Mouse (Mus musculus) MEL (cell line): Measurements from ENCODE around the gene Cdc20. TPM values are rescaled to one million over a fixed set of nuclear protein-coding genes. Genes with fewer than 3 reads are reported as not detected.

ENCODE experiments used
- DNase-seq: peaks from one replicate; pipeline ENCODE4 v3.0.0; 2011; ENCODE audit warnings: low read depth, low spot score
- H3K27ac ChIP-seq: 2 replicates; pipeline ENCODE4 v1.5.1; 2012; ENCODE audit warnings: low read depth, mild to moderate bottlenecking, control low read depth, low read length, moderate library complexity; ENCODE audit not compliant: control insufficient read depth
- H3K27me3 ChIP-seq, 2 experiments: fragments of 150-350 bp in 1 of 2; sonication (generic) in 1 of 2; 2 replicates each; pipeline ENCODE4 v1.6.1; 2012; ENCODE audit warnings: low read length in 2 of 2, mild to moderate bottlenecking in 2 of 2, improper control_type of control experiment in 1 of 2, moderate library complexity in 1 of 2; ENCODE audit not compliant: insufficient read depth in 2 of 2, control insufficient read depth in 1 of 2
- H3K36me3 ChIP-seq, 2 experiments: 2 replicates each; pipeline ENCODE4 v1.6.1; 2012 to 2014; ENCODE audit warnings: low read length in 2 of 2, improper control_type of control experiment in 1 of 2, inconsistent platforms in 1 of 2, mild to moderate bottlenecking in 1 of 2; ENCODE audit not compliant: insufficient read depth in 2 of 2, control insufficient read depth in 1 of 2
- H3K4me1 ChIP-seq, 2 experiments: fragments of 150-350 bp in 1 of 2; sonication (generic) in 1 of 2; 2 replicates each; pipeline ENCODE4 v1.6.1; 2012; ENCODE audit warnings: low read length in 2 of 2, improper control_type of control experiment in 1 of 2, mild to moderate bottlenecking in 1 of 2; ENCODE audit not compliant: insufficient read depth in 2 of 2, control insufficient read depth in 1 of 2
- H3K4me3 ChIP-seq, 2 experiments: fragments of 150-350 bp in 1 of 2; sonication (generic) in 1 of 2; 2 replicates each; pipeline ENCODE4 v1.5.1; 2012; ENCODE audit warnings: low read depth in 2 of 2, low read length in 2 of 2, mild to moderate bottlenecking in 2 of 2, moderate library complexity in 2 of 2, control low read depth in 1 of 2, improper control_type of control experiment in 1 of 2; ENCODE audit not compliant: control insufficient read depth in 1 of 2, insufficient read depth in 1 of 2
- H3K79me2 ChIP-seq: 2 replicates; pipeline ENCODE4 v1.6.1; 2012; ENCODE audit warnings: mild to moderate bottlenecking, low read length, moderate library complexity; ENCODE audit not compliant: control insufficient read depth, poor library complexity, insufficient read depth
- H3K9ac ChIP-seq: 2 replicates; pipeline ENCODE4 v1.6.1; 2012; ENCODE audit warnings: low read depth, mild to moderate bottlenecking, control low read depth, low read length, moderate library complexity; ENCODE audit not compliant: control insufficient read depth, poor library complexity, severe bottlenecking
- H3K9me3 ChIP-seq: fragments of 150-350 bp; sonication (generic); replicated peaks from 2 replicates; pipeline ENCODE4 v1.6.1; 2012; ENCODE audit warnings: mild to moderate bottlenecking, low read length, improper control_type of control experiment, moderate library complexity; ENCODE audit not compliant: insufficient read depth
- CHD2 ChIP-seq: IDR thresholded peaks from 2 replicates; pipeline ENCODE4 v1.6.1; 2011; ENCODE audit warnings: low read length, improper control_type of control experiment
- CTCF ChIP-seq, 3 experiments: IDR thresholded peaks in 2 of 3; conservative IDR thresholded peaks in 1 of 3; 2 replicates each; pipeline ENCODE4 v1.5.1; 2011 to 2012; ENCODE audit warnings: low read length in 3 of 3, low read depth in 2 of 3, mild to moderate bottlenecking in 2 of 3, improper control_type of control experiment in 1 of 3, inconsistent platforms in 1 of 3, mixed read lengths in 1 of 3, moderate library complexity in 1 of 3; ENCODE audit not compliant: control insufficient read depth in 1 of 3, insufficient read depth in 1 of 3, poor library complexity in 1 of 3, severe bottlenecking in 1 of 3
- ELF1 ChIP-seq: IDR thresholded peaks from 2 replicates; pipeline ENCODE4 v1.6.1; 2014; ENCODE audit warnings: low read depth, mild to moderate bottlenecking, inconsistent platforms, low read length, improper control_type of control experiment, moderate library complexity
- EP300 ChIP-seq, 2 experiments: IDR thresholded peaks; 2 replicates each; pipeline ENCODE4 v1.6.1; 2011; ENCODE audit warnings: improper control_type of control experiment in 2 of 2, low read length in 2 of 2, low read depth in 1 of 2, mild to moderate bottlenecking in 1 of 2
- GABPA ChIP-seq: IDR thresholded peaks from 2 replicates; pipeline ENCODE4 v1.6.1; 2012; ENCODE audit warnings: low read depth, mild to moderate bottlenecking, inconsistent platforms, low read length, improper control_type of control experiment, moderate library complexity
- JUND ChIP-seq: IDR thresholded peaks from 2 replicates; pipeline ENCODE4 v1.6.1; 2011; ENCODE audit warnings: low read depth, mild to moderate bottlenecking, improper control_type of control experiment, low read length
- KAT2A ChIP-seq: conservative IDR thresholded peaks from 2 replicates; pipeline ENCODE4 v1.6.1; 2012; ENCODE audit warnings: low read depth, low read length, improper control_type of control experiment, inconsistent platforms
- MAZ ChIP-seq: IDR thresholded peaks from 2 replicates; pipeline ENCODE4 v1.6.1; 2012; ENCODE audit warnings: low read depth, mild to moderate bottlenecking, inconsistent platforms, low read length, improper control_type of control experiment
- MYC ChIP-seq: IDR thresholded peaks from 2 replicates; pipeline ENCODE4 v1.6.1; 2011; ENCODE audit warnings: low read depth, mild to moderate bottlenecking, low read length, improper control_type of control experiment, moderate library complexity
- NELFE ChIP-seq: IDR thresholded peaks from 2 replicates; pipeline ENCODE4 v1.6.1; 2011; ENCODE audit warnings: low read depth, low read length, improper control_type of control experiment
- NRF1 ChIP-seq: IDR thresholded peaks from 2 replicates; pipeline ENCODE4 v1.6.1; 2014; ENCODE audit warnings: low read depth, mild to moderate bottlenecking, inconsistent platforms, low read length, improper control_type of control experiment, moderate library complexity; ENCODE audit not compliant: poor library complexity, insufficient read depth, severe bottlenecking
- POLR2AphosphoS2 ChIP-seq: IDR thresholded peaks from 2 replicates; pipeline ENCODE4 v1.6.1; 2011; ENCODE audit warnings: low read length, improper control_type of control experiment
- POLR2AphosphoS5 ChIP-seq: IDR thresholded peaks from 2 replicates; pipeline ENCODE4 v1.6.1; 2012; ENCODE audit warnings: low read depth, borderline replicate concordance, mild to moderate bottlenecking, inconsistent platforms, low read length, moderate library complexity, mixed read lengths
- RAD21 ChIP-seq: IDR thresholded peaks from 2 replicates; pipeline ENCODE4 v1.6.1; 2011; ENCODE audit warnings: mild to moderate bottlenecking, low read depth, low read length, improper control_type of control experiment
- RCOR1 ChIP-seq: IDR thresholded peaks from 2 replicates; pipeline ENCODE4 v1.6.1; 2012; ENCODE audit warnings: low read depth, mild to moderate bottlenecking, inconsistent platforms, low read length, improper control_type of control experiment
- SMC3 ChIP-seq: IDR thresholded peaks from 2 replicates; pipeline ENCODE4 v1.6.1; 2011; ENCODE audit warnings: low read depth, low read length, improper control_type of control experiment
- TAL1 ChIP-seq: IDR thresholded peaks from 2 replicates; pipeline ENCODE4 v1.6.1; 2012; ENCODE audit warnings: mild to moderate bottlenecking, inconsistent platforms, low read length, moderate library complexity, mixed read lengths
- TBP ChIP-seq: IDR thresholded peaks from 2 replicates; pipeline ENCODE4 v1.8.0; 2011; ENCODE audit warnings: low read depth, low read length, improper control_type of control experiment
- USF1 ChIP-seq: IDR thresholded peaks from 2 replicates; pipeline ENCODE4 v1.6.1; 2014; ENCODE audit warnings: low read depth, mild to moderate bottlenecking, inconsistent platforms, low read length, improper control_type of control experiment, moderate library complexity
- ZC3H11A ChIP-seq: IDR thresholded peaks from 2 replicates; pipeline ENCODE4 v1.6.1; 2012; ENCODE audit warnings: low read depth, mild to moderate bottlenecking, inconsistent platforms, low read length, improper control_type of control experiment
- ZKSCAN1 ChIP-seq: IDR thresholded peaks from 2 replicates; pipeline ENCODE4 v1.6.1; 2012; ENCODE audit warnings: low read depth, mild to moderate bottlenecking, inconsistent platforms, low read length, improper control_type of control experiment, moderate library complexity
- ZMIZ1 ChIP-seq: IDR thresholded peaks from 2 replicates; pipeline ENCODE4 v1.6.1; 2012; ENCODE audit warnings: low read depth, mild to moderate bottlenecking, inconsistent platforms, low read length, improper control_type of control experiment, moderate library complexity
- ZNF384 ChIP-seq: IDR thresholded peaks from 2 replicates; pipeline ENCODE4 v1.6.1; 2012; ENCODE audit warnings: low read depth, mild to moderate bottlenecking, inconsistent platforms, low read length, improper control_type of control experiment
- polyA plus RNA-seq, 2 experiments: library from polyadenylated mRNA; stranded (reverse) in 1 of 2; unstranded in 1 of 2; fragments of >175 nt in 1 of 2; fragments of >200 nt in 1 of 2; gene quantifications; 2 replicates each; pipeline versions ENCODE4 v1.2.1 to v1.2.4; 2012; ENCODE audit warnings: low replicate concordance in 2 of 2, low read depth in 1 of 2; ENCODE audit not compliant: insufficient read length in 2 of 2, insufficient read depth in 1 of 2, missing spikeins in 1 of 2
- total RNA-seq: library from RNA; depleted of rRNA; stranded (reverse); fragments of 300-350 nt; gene quantifications from 2 replicates; pipeline ENCODE4 v1.2.3, GENCODE M21; 2012

Gene Cdc20
- total and polyA plus RNA-seq, 3 experiments: 189 to 247 TPM; not detected in 1

GRCm38 (mm10) chr4:118409142-118409900, 27.8 kb downstream of the Cdc20 start, which contains the start of the genes Szt2 and Med8 (continued):
- TF ChIP-seq EP300 (IDR thresholded peaks at IDR 0.05; ENCODE audit: low read depth in 1 of 2, low read length in 2 of 2) (no peak), SMC3 (no peak), ELF1 (peak; percentile 96), NELFE (peak; percentile 78), GABPA (no peak), USF1 (no peak), POLR2AphosphoS5 (no peak), ZMIZ1 (no peak), CTCF (IDR thresholded peaks at IDR 0.05 in 2 of 3, conservative IDR thresholded peaks at IDR 0.05 in 1 of 3; ENCODE audit: control insufficient read depth in 1 of 3, insufficient read depth in 1 of 3, low read depth in 2 of 3, low read length in 3 of 3, poor library complexity in 1 of 3, severe bottlenecking in 1 of 3) (no peak), ZC3H11A (no peak), MAZ (no peak; the same call in 1 of the 2 replicates), JUND (no peak), ZNF384 (no peak), MYC (peak; percentile 13; the same call in 1 of the 2 replicates), ZKSCAN1 (no peak), KAT2A (no peak; the same call in 1 of the 2 replicates), TBP (peak; percentile 85), TAL1 (no peak), RCOR1 (no peak), NRF1 (no peak)

- Histone ChIP-seq H3K9me3 (no peaks in the 10 kb centered on the region), H3K4me1 (no peaks in the 10 kb centered on the region), H3K36me3 (peaks cover 0 to 4% of the 10 kb centered on the region in 2 experiments; a peak in 2 of 4 replicates), H3K9ac (no peak overlapping the region), H3K4me3 (no peak overlapping the region), H3K27me3 (no peaks in the 10 kb centered on the region), H3K27ac (no peak overlapping the region), H3K79me2 (no peaks in the 10 kb centered on the region)
- TF ChIP-seq KAT2A (no peak), SMC3 (no peak), RAD21 (no peak), CHD2 (no peak), POLR2AphosphoS2 (no peak)
- DNase-seq: no peak
Observed at GRCm38 (mm10) chr4:118402701-118403100, 34.5 kb downstream of the Cdc20 start.
